Mouse (Mus musculus) heart, postnatal 0 days (tissue): Measurements from ENCODE around the gene Gm21915. TPM values are rescaled to one million over a fixed set of nuclear protein-coding genes. Genes with fewer than 3 reads are reported as not detected.
A peak's percentile ranks its signal among the peaks of the same experiment; 100 is the strongest.

Source experiments
- ATAC-seq: fragments of 200-750 bp; cut with Nextera tagmentation; 2 replicates; pipeline ENCODE4 v1.8.0; 2017; ENCODE audit warnings: low read depth, moderate number of reproducible peaks, moderate library complexity; ENCODE audit not compliant: insufficient read depth
- DNase-seq: peaks from one replicate; pipeline ENCODE4 v3.0.0-alpha.2; 2016; ENCODE audit warnings: low spot score
- H3K27ac ChIP-seq: fragments of 300-500 bp; sonication (generic); 2 replicates; pipeline ENCODE4 v1.5.1; 2014; ENCODE audit warnings: low read depth, mild to moderate bottlenecking
- H3K27me3 ChIP-seq: fragments of 300-500 bp; sonication (generic); 2 replicates; pipeline ENCODE4 v1.6.1; 2014; ENCODE audit warnings: low read length, mixed read lengths; ENCODE audit not compliant: control insufficient read depth, insufficient read depth
- H3K36me3 ChIP-seq: fragments of 300-500 bp; sonication (generic); replicated peaks from 2 replicates; pipeline ENCODE4 v1.6.1; 2014; ENCODE audit warnings: low read length, mixed read lengths; ENCODE audit not compliant: control insufficient read depth, insufficient read depth
- H3K4me1 ChIP-seq: fragments of 300-500 bp; sonication (generic); 2 replicates; pipeline ENCODE4 v1.6.1; 2014; ENCODE audit warnings: antibody characterized with exemption; ENCODE audit not compliant: control insufficient read depth, insufficient read depth
- H3K4me2 ChIP-seq: fragments of 300-500 bp; sonication (generic); 2 replicates; pipeline ENCODE4 v1.6.1; 2014; ENCODE audit warnings: low read depth, mild to moderate bottlenecking, low read length, moderate library complexity
- H3K4me3 ChIP-seq: fragments of 300-500 bp; sonication (generic); 2 replicates; pipeline ENCODE4 v1.5.1; 2014; ENCODE audit warnings: low read depth, low read length
- H3K9ac ChIP-seq: fragments of 300-500 bp; sonication (generic); replicated peaks from 2 replicates; pipeline ENCODE4 v1.6.1; 2014; ENCODE audit warnings: low read depth, low read length, mixed read lengths
- H3K9me3 ChIP-seq: fragments of 300-500 bp; sonication (generic); replicated peaks from 2 replicates; pipeline ENCODE4 v1.6.1; 2016; ENCODE audit warnings: low read length; ENCODE audit not compliant: control insufficient read depth
- CTCF ChIP-seq: IDR thresholded peaks from 2 replicates; pipeline ENCODE4 v1.5.1; 2016; ENCODE audit warnings: antibody characterized with exemption, control low read depth, low read depth
- EP300 ChIP-seq: IDR thresholded peaks from 2 replicates; pipeline ENCODE4 v1.6.1; 2016; ENCODE audit warnings: antibody characterized with exemption, low read depth
- WGBS: fragments of 180-500 bp; shearing (Covaris S2); extraction: QIAGEN DNeasy Blood & Tissue Kit; methylation state at CpG from one replicate; pipeline ENCODE4 v1.1.7; 2014; 5-methylcytosine and 5-hydroxymethylcytosine counted together
- polyA plus RNA-seq: library from polyadenylated mRNA; unstranded; fragments of >200 nt; fragmentation: Nextera tagmentation; extraction: Ambion mirVana; gene quantifications from 2 replicates; pipeline ENCODE4 v1.2.1, GENCODE M21; 2015
- total RNA-seq: library from RNA; depleted of rRNA; stranded (reverse); fragments of >200 nt; gene quantifications from 2 replicates; pipeline ENCODE4 v1.2.3, GENCODE M21; 2014; ENCODE audit warnings: low replicate concordance

Gene Gm21915
- total and polyA plus RNA-seq, 2 experiments from 2014 or later, result not detected

- Histone ChIP-seq H3K4me2 (peak overlapping the region; percentile 81), H3K4me1 (peaks cover 5% of the 10 kb centered on the region; the same call in 1 of the 2 replicates), H3K4me3 (peak overlapping the region; percentile 55), H3K36me3 (no peaks in the 10 kb centered on the region), H3K27ac (no peak overlapping the region), H3K27me3 (no peaks in the 10 kb centered on the region), H3K9me3 (no peaks in the 10 kb centered on the region), H3K9ac (peak overlapping the region; percentile 64)
- DNase-seq (no peak), ATAC-seq (0 out of 2 replicates have a peak, but pooled peaks have one; percentile 9)
- 46% methylated on average over 8 of the region's 8 CpGs for WGBS
- TF ChIP-seq CTCF (no peak), EP300 (no peak)
These were observed 32.6 kb upstream of the Gm21915 start for GRCm38 (mm10) chr9:40637705-40638393.

- 5% methylated on average over 14 of the region's 14 CpGs for WGBS
- Histone ChIP-seq H3K9ac (peak overlapping the region; percentile 64), H3K4me3 (peak overlapping the region; percentile 55), H3K27me3 (no peaks in the 10 kb centered on the region), H3K27ac (no peak overlapping the region), H3K4me1 (peaks cover 5% of the 10 kb centered on the region; the same call in 1 of the 2 replicates), H3K9me3 (no peaks in the 10 kb centered on the region), H3K4me2 (peak overlapping the region; percentile 81), H3K36me3 (no peaks in the 10 kb centered on the region)
- peak; percentile 33 for DNase-seq
- ATAC-seq, result peak; percentile 28; the same call in 1 of the 2 replicates
- TF ChIP-seq EP300 (no peak), CTCF (no peak)
These were observed 31.9 kb upstream of the Gm21915 start for GRCm38 (mm10) chr9:40638394-40639049.

GRCm38 (mm10) chr9:40639536-40640187 lies 30.8 kb upstream of the Gm21915 start:
- no peaks in the 10 kb centered on the region for H3K27me3 ChIP-seq
- no peak for TF ChIP-seq EP300
- no peaks in the 10 kb centered on the region for H3K36me3 ChIP-seq
- no peak overlapping the region for H3K9ac ChIP-seq
- H3K9me3 ChIP-seq, result no peaks in the 10 kb centered on the region
- DNase-seq, result no peak
- WGBS, result 77% methylated on average over 10 of the region's 10 CpGs
- H3K4me1 ChIP-seq, result peaks cover 5% of the 10 kb centered on the region; the same call in 1 of the 2 replicates
- H3K4me2 ChIP-seq, result no peak overlapping the region
- ATAC-seq, result no peak
- H3K4me3 ChIP-seq, result no peak overlapping the region
- no peak overlapping the region for H3K27ac ChIP-seq

GRCm38 (mm10) chr9:40641318-40641717 lies 29.1 kb upstream of the Gm21915 start:
- 78% methylated on average over 2 of the region's 2 CpGs for WGBS

GRCm38 (mm10) chr9:40642470-40643220 lies 27.8 kb upstream of the Gm21915 start:
- DNase-seq (no peak), ATAC-seq (no peak)
- H3K36me3 ChIP-seq, result no peaks in the 10 kb centered on the region
- TF ChIP-seq CTCF (no peak), EP300 (no peak)
- no peaks in the 10 kb centered on the region for H3K9me3 ChIP-seq
- no peak overlapping the region for H3K4me2 ChIP-seq
- H3K4me3 ChIP-seq, result no peak overlapping the region
- H3K27ac ChIP-seq, result no peak overlapping the region
- 31% methylated on average over 16 of the region's 16 CpGs for WGBS
- H3K9ac ChIP-seq, result no peak overlapping the region
- no peaks in the 10 kb centered on the region for H3K27me3 ChIP-seq
- peaks cover 5% of the 10 kb centered on the region; the same call in 1 of the 2 replicates for H3K4me1 ChIP-seq

More at GRCm38 (mm10) chr9:40641318-40641717, 29.1 kb upstream of the Gm21915 start:
- ATAC-seq, result no peak
- TF ChIP-seq EP300 (no peak), CTCF (no peak)
- Histone ChIP-seq H3K9me3 (no peaks in the 10 kb centered on the region), H3K4me2 (no peak overlapping the region), H3K9ac (no peak overlapping the region), H3K36me3 (no peaks in the 10 kb centered on the region), H3K27me3 (no peaks in the 10 kb centered on the region), H3K4me1 (peaks cover 5% of the 10 kb centered on the region; the same call in 1 of the 2 replicates), H3K27ac (no peak overlapping the region), H3K4me3 (no peak overlapping the region)
- DNase-seq, result no peak
